Mouse (Mus musculus): ENCODE data around the gene Sult1d1.

GRCm38 (mm10) chr5:87538111-87538510 lies 30.7 kb downstream of the Sult1d1 start, which contains the start of gene Sult1b1:
- no peak for TF ChIP-seq POLR2A (IDR thresholded peaks at IDR 0.05; ENCODE audit: insufficient read depth, low read depth, low read length)
- TF ChIP-seq CTCF (IDR thresholded peaks at IDR 0.05; ENCODE audit: insufficient read depth, low read depth, low read length), result no peak

Data from olfactory bulb, adult 2 months (tissue).